Mouse (Mus musculus) ovary, adult 18-20 months (tissue): ENCODE results near the gene Kmt2b.

Experiments
- DNase-seq: peaks from one replicate; pipeline ENCODE4 v3.0.0; 2022; ENCODE audit warnings: low spot score, mixed read lengths

Kmt2b gene

DNA sequence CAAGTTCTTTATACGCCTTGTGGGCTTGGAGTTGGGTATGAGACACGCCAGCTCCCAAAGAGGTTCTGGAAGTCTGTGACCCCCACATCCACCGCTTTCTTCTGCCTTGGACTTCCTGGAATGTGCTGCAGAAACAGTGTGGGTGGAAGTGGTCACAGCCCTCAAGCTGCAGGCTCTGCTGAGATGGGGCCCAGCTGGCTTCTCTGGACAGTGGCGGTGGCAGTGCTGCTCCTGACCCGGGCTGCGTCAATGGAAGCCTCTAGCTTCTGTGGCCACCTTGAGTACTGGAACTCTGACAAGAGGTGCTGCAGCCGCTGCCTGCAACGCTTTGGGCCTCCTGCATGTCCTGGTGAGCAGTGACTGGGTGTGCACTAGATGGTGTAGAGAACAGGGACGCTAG lies 22.5 kb downstream of the Kmt2b start:
- no peak for DNase-seq

DNA sequence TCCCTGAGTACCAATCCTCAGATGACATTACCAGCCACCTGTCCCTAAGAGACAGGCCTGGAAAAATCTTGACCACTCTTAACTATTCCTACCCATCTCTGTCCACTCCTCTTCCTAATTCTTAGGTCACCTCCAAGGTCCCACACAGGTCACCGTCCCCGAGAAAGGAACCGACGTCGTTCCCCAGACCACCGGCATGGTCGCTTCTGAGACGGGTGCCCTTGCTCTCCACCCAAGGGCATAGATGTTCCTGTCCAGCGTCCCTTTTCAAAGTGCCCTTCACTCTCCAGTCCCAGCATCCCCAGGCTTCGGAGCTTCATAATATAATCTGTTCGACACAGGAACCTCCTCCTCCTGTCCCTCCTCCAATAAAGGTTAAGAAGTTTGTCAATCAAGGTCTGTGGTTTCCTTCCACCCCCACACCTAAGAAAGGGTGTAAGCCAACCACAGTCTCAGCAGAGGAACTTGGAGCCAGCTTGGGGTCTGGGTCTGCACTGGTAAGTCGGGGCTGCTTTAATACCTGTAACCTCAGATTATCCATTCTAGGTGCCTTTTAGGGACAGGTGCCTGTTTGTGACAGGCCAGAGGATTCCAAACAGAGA lies 23.5 kb downstream of the Kmt2b start, which contains the start of gene Igflr1:
Igflr1 (plus strand) TSS at position 458 of the 602 bp plus-strand sequence.
- DNase-seq = no peak

DNA sequence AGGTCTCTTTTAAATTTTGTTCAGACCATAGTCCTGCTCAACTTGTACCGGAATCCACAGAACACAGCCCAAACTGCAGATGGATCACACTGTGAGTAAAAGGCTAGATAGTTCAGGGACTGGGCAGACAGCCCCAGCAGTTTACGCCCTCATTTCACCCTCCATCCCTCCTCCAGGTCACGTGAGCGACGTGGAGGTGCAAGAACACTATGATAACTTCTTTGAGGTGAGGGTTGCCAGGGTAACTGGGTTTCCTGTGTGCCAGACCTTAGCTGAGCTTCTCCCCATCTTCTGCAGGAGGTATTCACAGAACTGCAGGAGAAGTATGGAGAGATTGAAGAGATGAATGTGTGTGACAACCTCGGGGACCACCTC lies 24.6 kb downstream of the Kmt2b start:
- no peak for DNase-seq

DNA sequence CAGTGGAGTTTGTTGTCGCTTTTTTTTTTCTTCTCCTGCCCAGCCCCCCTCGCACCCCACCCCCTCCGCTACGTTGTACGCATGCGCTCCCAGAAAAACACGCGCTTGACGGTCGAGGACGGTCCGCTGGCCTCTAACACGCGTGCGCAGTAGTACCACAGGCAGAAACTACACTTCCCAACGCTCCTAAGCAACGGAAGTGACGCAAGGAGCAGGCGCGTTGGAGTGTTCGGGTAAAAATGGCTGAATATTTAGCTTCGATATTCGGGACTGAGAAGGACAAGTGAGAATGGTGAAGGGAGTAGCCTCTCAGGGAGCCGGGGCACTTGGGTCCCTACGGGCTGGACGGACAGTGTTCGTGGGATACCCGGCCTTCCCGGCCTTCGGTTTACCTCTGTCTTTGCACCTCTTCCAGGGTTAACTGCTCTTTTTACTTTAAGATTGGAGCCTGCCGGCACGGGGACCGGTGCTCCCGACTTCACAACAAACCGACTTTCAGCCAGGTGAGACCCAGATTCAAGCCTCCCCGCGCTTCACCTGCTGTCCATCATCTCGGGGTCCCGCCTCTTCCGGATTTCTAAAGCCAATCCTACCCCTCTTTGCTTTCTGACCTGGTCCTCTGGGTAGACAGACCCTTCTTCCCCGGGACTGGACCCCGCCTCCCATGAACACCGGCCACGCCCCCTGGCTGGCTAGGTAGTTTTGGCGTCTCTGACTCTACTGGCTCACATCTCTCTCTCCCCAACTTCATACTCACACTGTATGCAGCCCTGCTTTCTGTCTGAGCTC lies 25.2 kb downstream of the Kmt2b start, which contains the start of the genes U2af1l4, Gm49396 and Psenen:
U2af1l4 (plus strand) TSS at position 185 of the 789 bp plus-strand sequence.
Gm49396 (plus strand) TSS at position 228 of the 789 bp plus-strand sequence.
Psenen (minus strand) TSS at position 511 of the 789 bp plus-strand sequence.
- DNase-seq = peak; percentile 96

DNA sequence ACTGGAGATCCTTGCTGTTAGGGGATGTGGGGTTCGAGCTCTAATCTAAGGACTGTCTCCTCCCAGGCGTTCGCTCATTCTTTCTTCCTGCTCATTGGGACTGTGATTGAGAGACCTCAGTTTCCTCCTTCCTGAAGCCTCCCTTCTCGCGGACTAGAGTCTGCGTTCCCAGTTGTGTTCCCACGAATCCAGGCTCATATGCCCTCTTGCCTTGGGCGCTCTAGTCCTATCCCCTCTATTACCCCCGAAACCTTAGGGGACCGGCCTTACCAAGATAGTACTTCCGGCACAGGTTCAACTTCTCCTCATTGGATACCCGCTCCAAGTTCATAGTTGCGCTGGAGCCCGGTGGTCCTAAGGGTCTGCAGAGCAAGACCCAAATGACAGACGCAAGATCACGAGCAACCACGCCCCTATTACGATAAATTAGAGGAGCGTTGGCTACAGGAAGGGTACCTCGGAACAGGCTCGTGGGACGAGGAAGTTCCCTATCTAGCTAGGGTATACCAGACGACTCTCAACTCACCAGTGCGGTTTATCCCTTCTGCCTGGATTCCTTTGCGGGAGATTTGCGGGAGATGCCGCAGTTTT lies 25.9 kb downstream of the Kmt2b start:
- DNase-seq = no peak

DNA sequence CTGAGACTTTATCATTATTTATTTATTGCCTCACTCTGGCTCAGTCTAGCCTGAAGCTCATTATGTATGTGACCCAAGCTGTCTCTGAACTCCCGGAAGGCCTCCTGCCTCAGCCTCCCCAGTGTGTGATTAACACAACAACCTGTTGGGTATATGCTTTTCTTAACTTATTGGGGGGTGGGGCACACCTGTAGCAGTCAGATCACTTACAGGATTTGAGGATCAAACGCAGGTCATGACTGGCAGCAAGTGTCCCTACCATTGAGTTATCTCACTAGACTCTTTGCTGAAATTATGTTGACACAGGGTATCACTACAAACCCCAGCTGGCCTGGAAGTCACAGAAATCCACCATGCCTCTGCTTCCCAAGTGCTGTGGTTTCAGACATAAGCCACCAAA lies 28.2 kb downstream of the Kmt2b start:
- DNase-seq = no peak

DNA sequence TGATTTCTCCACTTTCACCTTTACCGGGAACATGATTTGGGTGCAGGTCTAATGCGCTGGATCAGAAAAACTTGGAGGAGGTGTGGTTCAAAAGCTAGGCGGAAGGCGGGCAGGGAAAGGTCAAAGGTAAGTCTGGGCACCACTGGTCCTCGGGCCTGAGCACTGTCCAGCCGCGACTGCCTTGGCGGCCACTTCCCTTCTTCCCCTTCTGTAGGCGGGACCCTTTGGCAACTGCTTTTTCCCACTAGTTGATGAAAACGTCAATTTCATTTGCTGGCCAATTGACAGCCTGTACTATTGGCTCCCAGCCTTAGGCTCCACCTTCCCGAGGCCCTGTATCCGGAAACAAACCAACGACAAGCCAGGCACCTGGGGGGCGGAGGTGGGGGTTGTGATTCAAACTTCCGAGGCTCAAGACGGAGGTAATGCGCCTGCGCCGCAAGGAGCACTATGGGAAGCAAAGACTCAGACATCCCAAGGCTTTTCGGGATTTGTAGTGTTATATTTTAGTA lies 29.0 kb downstream of the Kmt2b start, which contains the start of gene Lin37:
Lin37 (minus strand) TSS at position 396 of the 512 bp plus-strand sequence.
- peak; percentile 98 for DNase-seq

DNA sequence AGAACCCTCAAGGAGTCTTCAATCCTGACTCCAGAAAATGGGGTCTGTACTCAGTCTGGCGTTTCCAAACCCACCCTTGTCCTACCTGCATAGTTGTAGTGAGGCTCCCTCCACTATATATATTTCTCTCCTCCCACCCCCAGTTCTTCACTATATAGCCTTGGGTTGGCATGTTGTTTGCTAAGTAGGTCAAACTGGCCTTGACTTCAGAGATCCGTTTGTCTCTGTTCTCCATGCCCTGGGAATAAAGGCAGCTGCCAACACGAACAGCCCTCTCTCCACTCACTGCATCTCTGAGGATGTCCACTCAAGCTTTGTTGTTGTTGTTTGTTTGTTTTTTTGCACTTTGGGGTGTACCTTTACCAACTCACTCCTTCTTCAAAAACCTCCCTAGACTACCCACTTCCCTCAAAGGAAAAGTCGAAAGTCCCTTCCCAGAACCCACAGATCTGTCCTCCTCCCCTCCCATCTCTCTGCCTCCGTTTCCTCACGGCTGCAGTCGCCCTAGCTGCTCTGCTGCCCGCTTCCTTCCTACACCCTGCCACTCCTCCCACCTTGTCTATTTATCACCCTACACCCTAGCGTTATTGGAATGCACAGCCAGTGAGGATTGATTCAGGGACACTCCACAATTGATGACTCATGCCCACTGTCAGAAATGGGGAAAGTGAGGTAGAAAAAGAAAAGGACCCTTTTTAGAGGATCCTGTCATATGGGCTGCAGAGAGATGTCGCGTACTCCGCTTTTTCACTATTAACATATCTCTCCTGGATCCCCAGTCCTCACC lies 29.7 kb downstream of the Kmt2b start:
- no peak for DNase-seq

DNA sequence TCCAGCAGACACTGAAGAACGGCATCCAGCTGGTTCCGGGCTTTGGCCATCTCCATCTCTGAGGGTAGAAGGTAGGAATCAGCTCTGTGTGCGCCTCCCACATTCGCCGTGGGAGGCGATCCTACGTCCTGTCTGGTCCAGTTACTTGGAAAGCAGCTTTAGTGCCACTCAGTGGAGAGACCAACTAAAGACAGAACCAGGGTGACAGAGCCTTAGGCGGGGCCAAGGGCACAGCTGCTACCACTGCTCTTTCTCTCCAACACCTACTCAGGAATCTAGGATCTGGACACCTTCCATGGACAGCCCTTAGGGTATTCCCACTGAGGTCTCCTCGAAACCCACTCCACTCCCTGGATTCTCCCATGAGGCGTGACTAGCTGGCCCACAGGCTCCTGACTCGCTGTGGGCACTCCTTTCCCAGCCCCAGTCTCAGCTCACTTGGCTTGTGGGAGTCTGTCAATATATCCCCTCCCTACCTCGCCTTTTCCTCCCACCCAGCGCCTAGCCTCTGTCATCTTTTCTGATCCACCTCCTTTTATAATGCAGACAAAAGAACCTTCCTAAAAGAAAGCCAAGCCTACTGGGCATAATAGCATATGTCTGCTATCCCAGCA lies 30.5 kb downstream of the Kmt2b start:
- DNase-seq = no peak

DNA sequence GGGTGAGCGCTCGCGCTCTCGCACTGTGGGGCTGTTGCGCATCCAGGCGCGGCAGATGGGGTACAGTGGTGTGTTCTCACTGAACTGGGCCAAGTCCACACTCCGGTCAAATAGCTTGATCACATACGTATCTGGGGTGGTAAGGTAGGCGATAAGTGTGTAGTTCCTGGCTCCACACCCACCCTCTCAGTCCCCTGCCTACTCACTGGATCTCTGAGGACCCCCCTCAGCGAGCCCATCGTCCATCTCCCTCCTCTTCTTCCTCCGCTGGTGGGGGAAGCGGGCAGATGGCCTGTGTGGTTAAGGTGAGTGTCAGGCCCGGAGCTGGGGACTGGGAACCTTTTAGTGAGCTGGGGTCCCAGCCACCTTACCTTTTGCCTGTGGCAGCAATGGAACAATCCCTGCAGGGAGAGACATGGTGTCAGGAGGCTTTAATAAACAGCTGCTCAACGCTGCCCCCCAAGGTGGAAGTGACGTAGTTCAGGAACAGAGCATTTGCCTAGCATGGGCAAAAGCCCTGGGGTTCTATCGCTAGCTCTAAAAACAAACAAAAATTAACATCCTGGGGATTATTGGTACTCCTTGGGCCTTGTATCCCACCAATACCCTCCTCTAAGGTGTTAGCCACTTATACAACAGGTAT lies 31.5 kb downstream of the Kmt2b start:
- DNase-seq = no peak

DNA sequence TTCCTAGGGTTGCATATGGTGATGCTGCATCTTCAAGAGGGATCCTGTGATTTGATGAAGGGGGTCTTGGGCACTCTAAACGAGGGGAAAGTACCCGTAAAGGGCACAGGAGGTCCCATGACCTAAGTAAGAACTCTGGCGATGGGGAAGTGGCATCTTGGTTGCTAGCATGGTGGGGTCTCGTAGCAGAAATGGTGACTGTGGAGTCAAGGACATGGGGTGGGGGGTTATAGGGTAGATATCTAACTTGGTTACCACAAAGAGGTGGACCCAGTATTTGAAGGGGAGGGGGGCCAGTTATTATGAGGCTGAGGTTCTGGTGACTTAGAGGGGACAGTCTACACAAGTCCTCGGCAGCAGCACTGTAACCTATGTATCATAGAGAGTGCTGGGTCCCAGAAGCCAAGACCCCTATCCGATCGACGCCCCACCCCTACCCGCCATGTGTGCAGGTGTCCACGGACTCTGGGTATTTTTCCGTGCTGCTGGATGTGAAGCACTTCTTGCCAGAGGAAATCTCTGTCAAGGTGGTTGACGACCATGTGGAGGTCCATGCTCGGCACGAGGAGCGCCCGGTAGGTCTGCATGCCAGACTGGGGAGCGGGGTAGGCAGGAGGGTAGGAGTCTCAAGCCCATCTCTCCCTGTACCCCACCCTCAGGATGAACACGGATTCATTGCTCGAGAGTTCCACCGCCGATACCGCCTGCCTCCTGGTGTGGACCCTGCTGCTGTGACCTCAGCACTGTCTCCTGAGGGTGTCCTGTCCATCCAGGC lies 34.5 kb downstream of the Kmt2b start:
- DNase-seq = no peak

DNA sequence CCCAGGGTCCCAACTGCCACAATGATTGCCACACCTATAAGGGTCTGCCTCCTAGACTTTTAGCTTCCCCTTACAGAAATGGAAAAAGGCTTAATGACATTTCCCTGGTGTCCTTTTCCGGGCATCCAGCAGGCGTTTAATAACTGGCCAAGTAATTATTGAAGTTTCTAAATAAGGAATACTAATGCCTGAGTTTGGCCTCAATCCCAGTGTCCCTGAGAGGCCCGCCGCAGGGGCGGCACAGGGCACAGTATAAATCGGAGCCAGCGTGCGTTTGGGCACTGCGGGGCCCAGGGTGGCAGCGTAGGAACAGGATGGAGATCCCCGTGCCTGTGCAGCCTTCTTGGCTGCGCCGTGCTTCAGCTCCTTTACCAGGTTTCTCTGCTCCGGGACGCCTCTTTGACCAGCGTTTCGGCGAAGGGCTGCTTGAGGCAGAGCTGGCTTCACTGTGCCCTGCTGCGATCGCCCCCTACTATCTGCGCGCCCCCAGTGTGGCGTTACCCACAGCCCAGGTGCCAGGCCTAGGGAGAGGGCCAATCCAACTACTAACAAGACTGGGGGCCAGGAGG lies 35.4 kb downstream of the Kmt2b start:
- DNase-seq = no peak

DNA sequence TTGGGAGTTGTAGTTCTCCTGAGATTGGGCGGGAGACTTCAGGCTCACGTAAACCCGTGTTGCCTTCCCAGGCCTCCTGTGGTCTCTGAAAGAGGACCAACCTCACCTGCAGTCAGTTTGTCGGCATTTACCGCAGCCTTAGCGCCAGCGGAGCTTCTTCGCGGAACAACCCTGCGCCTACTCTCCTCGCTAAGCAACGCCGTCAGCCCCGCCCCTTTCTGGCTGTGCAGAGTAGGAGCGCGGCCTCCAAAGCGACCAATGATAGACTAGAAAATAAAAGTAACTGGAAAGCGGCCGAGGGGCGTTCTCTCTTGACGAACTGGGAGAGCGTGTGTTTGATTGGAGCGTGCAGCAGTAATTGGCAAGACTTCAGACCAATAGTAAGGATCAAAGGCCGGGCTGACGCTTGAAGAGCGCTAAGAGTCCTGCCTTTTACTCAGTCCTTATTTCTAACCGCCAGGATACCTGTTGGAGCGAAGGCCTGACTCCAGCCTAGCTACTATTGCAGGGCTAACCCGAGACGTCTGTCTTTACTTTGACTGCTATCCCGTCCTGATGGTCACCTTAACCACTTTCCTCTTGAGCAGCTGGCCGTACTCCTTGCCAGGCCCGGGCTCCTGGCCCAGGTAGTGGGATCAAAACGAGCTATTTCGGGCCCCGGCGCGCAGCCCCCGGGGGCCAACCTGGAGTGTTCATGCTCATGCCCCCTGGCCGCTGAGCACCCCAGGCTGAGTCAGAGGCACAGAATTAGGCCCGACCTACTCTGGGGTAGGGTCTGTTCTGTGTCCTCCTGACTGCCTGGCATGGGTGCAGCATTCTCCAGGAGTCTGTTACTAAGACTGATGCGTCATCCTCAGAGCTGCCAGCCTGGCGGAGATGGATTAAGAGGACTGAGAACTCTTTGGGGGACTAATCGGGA lies 36.2 kb downstream of the Kmt2b start, which contains the start of the genes Hspb6 and Proser3:
Hspb6 (plus strand) TSS at position 77 of the 919 bp plus-strand sequence.
Proser3 (minus strand) TSS at position 198 of the 919 bp plus-strand sequence.
- peak; percentile 96 for DNase-seq

DNA sequence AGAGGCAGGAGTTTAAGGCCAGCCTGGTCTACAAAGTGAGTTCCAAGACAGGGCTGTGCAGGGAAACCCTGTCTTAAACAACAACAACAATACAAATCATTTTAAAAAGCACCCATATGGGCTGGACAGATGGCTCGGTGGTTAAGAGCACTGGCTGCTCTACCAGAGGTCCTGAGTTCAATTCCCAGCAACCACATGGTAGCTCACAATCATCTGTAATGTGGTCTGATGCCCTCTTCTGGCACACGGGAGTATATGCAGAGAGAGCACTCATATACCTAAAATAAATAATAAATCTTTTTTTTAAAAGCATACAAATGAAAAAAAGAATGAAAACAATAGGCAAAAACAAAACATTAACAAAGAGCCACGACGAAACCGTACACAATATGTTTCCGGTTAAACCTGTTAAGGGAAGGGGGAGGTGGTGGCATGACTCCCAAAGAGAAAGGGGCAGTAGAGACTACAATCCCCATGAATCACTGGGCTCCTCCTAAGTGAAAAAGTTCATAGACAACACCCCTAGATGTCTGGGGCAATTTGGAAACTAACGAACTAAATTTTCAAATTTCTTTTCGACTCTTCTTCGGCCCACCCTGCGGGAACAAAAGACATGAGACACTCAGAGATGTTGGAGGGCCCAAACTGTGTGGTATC lies 37.0 kb downstream of the Kmt2b start:
- no peak for DNase-seq

DNA sequence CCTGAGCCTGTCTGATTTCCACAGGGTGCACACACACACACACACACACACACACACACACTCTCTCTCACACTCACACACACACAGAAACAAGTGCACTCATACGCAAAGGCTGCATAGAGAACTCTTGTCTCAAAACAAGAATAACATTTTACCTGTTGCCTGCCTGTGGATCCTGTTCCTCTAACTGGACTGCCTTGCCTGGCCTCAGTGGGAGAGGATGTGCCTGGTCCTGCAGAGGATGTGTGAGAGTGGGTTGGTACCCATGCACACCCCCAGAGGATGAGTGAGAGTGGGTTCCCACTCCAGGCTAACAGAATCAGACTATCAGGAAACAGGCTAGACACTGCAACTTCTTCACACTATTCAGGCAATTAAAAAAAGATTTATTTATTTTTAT lies 37.9 kb downstream of the Kmt2b start:
- no peak for DNase-seq

DNA sequence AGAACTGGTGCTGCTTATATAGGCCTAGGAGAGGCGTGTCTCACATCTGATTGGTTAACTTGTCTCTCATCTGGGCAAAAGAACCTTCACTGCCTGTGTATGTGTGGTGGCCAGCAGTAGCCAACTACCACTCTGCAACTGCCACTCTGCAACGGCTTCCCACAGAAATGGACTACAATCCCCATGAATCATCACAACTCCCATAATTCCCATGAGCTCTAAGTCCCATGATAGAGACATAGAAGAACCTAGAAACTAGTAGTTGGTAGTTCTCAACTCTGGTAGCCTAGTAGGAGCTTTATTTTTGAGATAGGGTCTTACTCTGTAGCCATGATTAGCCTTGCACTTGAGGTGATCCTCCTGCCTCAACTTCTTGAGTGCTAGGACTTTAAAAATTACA lies 38.6 kb downstream of the Kmt2b start:
- DNase-seq = no peak

DNA sequence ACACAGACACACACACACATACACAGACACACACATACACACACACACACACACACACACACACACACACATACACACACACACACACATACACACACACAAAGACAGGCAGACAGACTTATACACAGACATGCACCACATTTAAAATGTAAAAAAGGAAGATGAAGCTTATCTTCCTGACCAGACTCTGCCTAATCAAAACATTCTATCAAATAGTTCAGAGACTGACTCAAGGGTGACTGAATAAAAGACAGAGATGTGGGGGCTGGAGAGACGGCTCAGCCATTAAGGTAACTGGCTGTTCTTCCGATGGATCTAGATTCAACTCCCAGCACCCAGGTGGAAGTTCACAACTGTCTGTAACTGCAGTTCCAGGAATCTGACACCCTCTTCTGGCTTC lies 44.2 kb downstream of the Kmt2b start:
- no peak for DNase-seq

DNA sequence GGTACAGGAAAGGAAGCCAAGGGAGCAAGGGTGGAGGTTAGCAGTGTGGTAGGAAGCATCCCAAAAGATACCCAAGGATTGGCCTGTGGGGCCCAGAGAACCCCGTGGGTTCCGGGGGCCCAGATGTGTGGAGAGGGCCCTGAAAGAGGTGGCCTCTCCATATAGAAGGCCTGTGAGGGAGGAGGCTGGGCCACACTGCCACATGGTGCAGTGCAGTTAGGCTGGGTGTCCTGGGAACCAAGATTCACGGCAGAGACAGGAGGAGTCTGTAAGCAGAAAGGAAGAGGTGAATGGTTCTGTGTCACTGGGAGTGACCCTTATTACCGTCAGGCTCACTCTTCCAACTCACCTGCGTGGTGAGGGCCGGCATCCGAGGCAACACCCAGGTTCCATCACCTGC lies 48.0 kb downstream of the Kmt2b start:
- DNase-seq = no peak
